Mouse (Mus musculus): Measurements from ENCODE around the gene Gm45062.

DNA sequence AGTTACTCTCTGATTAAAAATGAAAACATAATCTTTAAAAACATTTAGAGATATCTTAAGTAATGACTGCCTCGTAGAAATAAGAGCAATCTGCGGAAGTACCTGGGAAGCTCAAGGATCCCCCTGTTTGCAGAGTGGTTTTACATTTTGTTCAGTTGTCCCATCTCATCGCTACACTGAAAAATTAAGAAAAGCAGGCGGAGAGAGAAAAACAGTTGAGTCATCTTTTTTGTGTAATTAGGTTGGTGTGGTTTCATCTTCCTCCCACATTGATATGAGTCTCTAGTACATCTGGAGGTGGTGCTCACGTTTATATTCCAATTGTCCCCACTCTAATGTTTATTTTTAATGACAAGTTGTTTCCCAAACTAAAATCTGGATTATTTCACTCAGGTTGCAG is 265.5 kb downstream of the Gm45062 start:
- TF ChIP-seq POLR2A (IDR thresholded peaks at IDR 0.05; ENCODE audit: insufficient read depth, low read length) (no peak), EP300 (IDR thresholded peaks at IDR 0.05; ENCODE audit: insufficient read depth, low read depth, low read length) (no peak), CTCF (IDR thresholded peaks at IDR 0.05; ENCODE audit: low read depth, low read length) (no peak)

All from ES-Bruce4 (cell line).